Mouse (Mus musculus): ENCODE results near the gene Knl1. TPM values are rescaled to one million over a fixed set of nuclear protein-coding genes. Genes with fewer than 3 reads are reported as not detected.

Gene Knl1
- total RNA-seq, 1 experiment from 2014 or later: 8.3 TPM

Other genes starting within 250 kb of the Knl1 start
- 17.8 and 17.9 TPM in 2 replicates for gene Knstrn, start 233.1 kb upstream of the Knl1 start, total RNA-seq (2021)
- gene Ivd, start 185.2 kb upstream of the Knl1 start, total RNA-seq (2021): 173 and 197 TPM in 2 replicates
- 32.3 and 33.7 TPM in 2 replicates for gene Bahd1, start 146.7 kb upstream of the Knl1 start, total RNA-seq (2021)
- 10.1 and 13.3 TPM in 2 replicates for gene Chst14, start 120.6 kb upstream of the Knl1 start, total RNA-seq (2021)
- 14.8 and 16.9 TPM in 2 replicates for gene Ccdc32, start 17.7 kb upstream of the Knl1 start, total RNA-seq (2021)
- gene Rpusd2, start 12.3 kb upstream of the Knl1 start, total RNA-seq (2021): 4.6 and 5.7 TPM in 2 replicates
- 7.8 and 8.7 TPM in 2 replicates for gene Rad51, start 65.7 kb downstream of the Knl1 start, total RNA-seq (2021)
- gene Rmdn3, start 109.9 kb downstream of the Knl1 start, total RNA-seq (2021): 71.5 and 85.1 TPM in 2 replicates
- gene Gchfr, start 120.7 kb downstream of the Knl1 start, total RNA-seq (2021): 6.7 and 35.4 TPM in 2 replicates
- gene Gm14137, start 127.4 kb downstream of the Knl1 start, total RNA-seq (2021): 0.23 and 0.26 TPM in 2 replicates
- 24.9 and 33.6 TPM in 2 replicates for gene Zfyve19, start 161.5 kb downstream of the Knl1 start, total RNA-seq (2021)
- 12.7 and 17.9 TPM in 2 replicates for gene Dnajc17, start 161.7 kb downstream of the Knl1 start, total RNA-seq (2021)
- not detected in 2 replicates for gene Ppp1r14d, start 182.8 kb downstream of the Knl1 start, total RNA-seq (2021)
- gene Spint1, start 190.2 kb downstream of the Knl1 start, total RNA-seq (2021): 4.7 and 4.8 TPM in 2 replicates
- 0.41 TPM in 1 of 2 replicates, not detected in the other for gene Rhov, start 224.2 kb downstream of the Knl1 start, total RNA-seq (2021)
- 18.1 and 18.6 TPM in 2 replicates for gene Vps18, start 241.6 kb downstream of the Knl1 start, total RNA-seq (2021)